Mouse (Mus musculus) forebrain, postnatal 0 days (tissue): ENCODE data around the gene Klhl2. TPM values are rescaled to one million over a fixed set of nuclear protein-coding genes. Genes with fewer than 3 reads are reported as not detected.

ENCODE experiments used
- ATAC-seq: fragments of 200-750 bp; cut with Nextera tagmentation; 2 replicates; pipeline ENCODE4 v1.8.0; 2017; ENCODE audit warnings: mild to moderate bottlenecking, moderate library complexity
- DNase-seq: peaks from one replicate; pipeline ENCODE4 v3.0.0-alpha.2; 2015
- H3K27ac ChIP-seq: fragments of 300-500 bp; sonication (generic); 2 replicates; pipeline ENCODE4 v1.5.1; 2014; ENCODE audit warnings: low read depth, mild to moderate bottlenecking, antibody characterized with exemption, low read length, moderate library complexity, mixed read lengths
- H3K27me3 ChIP-seq: fragments of 300-500 bp; sonication (generic); 2 replicates; pipeline ENCODE4 v1.6.1; 2014; ENCODE audit warnings: mild to moderate bottlenecking, low read length, mixed read lengths; ENCODE audit not compliant: insufficient read depth
- H3K36me3 ChIP-seq: fragments of 300-500 bp; sonication (generic); 2 replicates; pipeline ENCODE4 v1.6.1; 2014; ENCODE audit warnings: mild to moderate bottlenecking, moderate library complexity; ENCODE audit not compliant: insufficient read depth
- H3K4me1 ChIP-seq: fragments of 300-500 bp; sonication (generic); 2 replicates; pipeline ENCODE4 v1.6.1; 2014; ENCODE audit warnings: antibody characterized with exemption; ENCODE audit not compliant: insufficient read depth
- H3K4me2 ChIP-seq: fragments of 300-500 bp; sonication (generic); 2 replicates; pipeline ENCODE4 v1.6.1; 2014; ENCODE audit warnings: low read depth, mild to moderate bottlenecking, moderate library complexity
- H3K4me3 ChIP-seq: fragments of 300-500 bp; sonication (generic); 2 replicates; pipeline ENCODE4 v1.5.1; 2014; ENCODE audit warnings: low read depth, low read length, mixed read lengths
- H3K9ac ChIP-seq: fragments of 300-500 bp; sonication (generic); 2 replicates; pipeline ENCODE4 v1.6.1; 2014; ENCODE audit warnings: mild to moderate bottlenecking
- H3K9me3 ChIP-seq: fragments of 300-500 bp; sonication (generic); 2 replicates; pipeline ENCODE4 v1.6.1; 2016; ENCODE audit warnings: low read length
- CTCF ChIP-seq: sonication (generic); IDR thresholded peaks from 2 replicates; pipeline ENCODE4 v1.5.1; 2016; ENCODE audit warnings: antibody characterized with exemption, control low read depth, low read depth
- WGBS: fragments of 180-500 bp; shearing (Covaris S2); extraction: QIAGEN DNeasy Blood & Tissue Kit; methylation state at CpG from one replicate; pipeline ENCODE4 v1.1.7; 2014; 5-methylcytosine and 5-hydroxymethylcytosine counted together
- polyA plus RNA-seq: library from polyadenylated mRNA; unstranded; fragments of >200 nt; fragmentation: Nextera tagmentation; extraction: Ambion mirVana; gene quantifications from 2 replicates; pipeline ENCODE4 v1.2.1, GENCODE M21; 2015
- total RNA-seq: library from RNA; depleted of rRNA; stranded (reverse); fragments of >200 nt; gene quantifications from 2 replicates; pipeline ENCODE4 v1.2.3, GENCODE M21; 2014

Klhl2 gene
- total and polyA plus RNA-seq, 2 experiments from 2014 or later, result 43.6 to 70.5 TPM

- Histone ChIP-seq H3K4me3 (peak overlapping the region; percentile 89), H3K27ac (peak overlapping the region; percentile 94), H3K4me1 (peaks cover 12% of the 10 kb centered on the region; the same call in 1 of the 2 replicates), H3K36me3 (no peaks in the 10 kb centered on the region), H3K4me2 (peak overlapping the region; percentile 66), H3K9me3 (no peaks in the 10 kb centered on the region), H3K27me3 (no peaks in the 10 kb centered on the region), H3K9ac (peak overlapping the region; percentile 89)
- peak; percentile 82 for ATAC-seq
- under 1% methylated on average over 60 of the region's 100 CpGs for WGBS
- DNase-seq, result peak; percentile 62
- TF ChIP-seq CTCF, result peak; percentile 21; the same call in 1 of the 2 replicates
Observed at GRCm38 (mm10) chr8:64849091-64849896, 523 bp downstream of the Klhl2 start.

GRCm38 (mm10) chr8:64848245-64848785 lies 1.5 kb downstream of the Klhl2 start:
- Histone ChIP-seq H3K4me1 (peaks cover 12% of the 10 kb centered on the region; the same call in 1 of the 2 replicates), H3K9ac (peak overlapping the region; percentile 89; the same call in 1 of the 2 replicates), H3K4me2 (peak overlapping the region; percentile 66), H3K36me3 (no peaks in the 10 kb centered on the region), H3K27me3 (no peaks in the 10 kb centered on the region), H3K9me3 (no peaks in the 10 kb centered on the region), H3K27ac (no peak overlapping the region), H3K4me3 (peak overlapping the region; percentile 89)
- DNase-seq (peak; percentile 53), ATAC-seq (no peak)
- 2% methylated on average over 8 of the region's 8 CpGs for WGBS
- TF ChIP-seq CTCF, result no peak

- DNase-seq, result no peak
- H3K27me3 ChIP-seq, result no peaks in the 10 kb centered on the region
- H3K9ac ChIP-seq, result peak overlapping the region; percentile 89; the same call in 1 of the 2 replicates
- WGBS, result 0% methylated on average over 2 of the region's 2 CpGs
- no peaks in the 10 kb centered on the region for H3K9me3 ChIP-seq
- peak overlapping the region; percentile 89 for H3K4me3 ChIP-seq
- peaks cover 12% of the 10 kb centered on the region; the same call in 1 of the 2 replicates for H3K4me1 ChIP-seq
- H3K36me3 ChIP-seq, result no peaks in the 10 kb centered on the region
- 0 out of 2 replicates have a peak overlapping the region, but pooled peaks have one; percentile 9 for H3K27ac ChIP-seq
- H3K4me2 ChIP-seq, result peak overlapping the region; percentile 66
- TF ChIP-seq CTCF, result no peak
- no peak for ATAC-seq
Observed at GRCm38 (mm10) chr8:64847650-64848049, 2.2 kb downstream of the Klhl2 start.

GRCm38 (mm10) chr8:64847241-64847640 lies 2.6 kb downstream of the Klhl2 start:
- peaks cover 12% of the 10 kb centered on the region; the same call in 1 of the 2 replicates for H3K4me1 ChIP-seq
- ATAC-seq, result no peak
- H3K36me3 ChIP-seq, result no peaks in the 10 kb centered on the region
- H3K9ac ChIP-seq, result no peak overlapping the region
- no peak for TF ChIP-seq CTCF
- no peak overlapping the region for H3K27ac ChIP-seq
- H3K4me3 ChIP-seq, result peak overlapping the region; percentile 89; the same call in 1 of the 2 replicates
- 45% methylated on average over 2 of the region's 2 CpGs for WGBS
- no peaks in the 10 kb centered on the region for H3K27me3 ChIP-seq
- DNase-seq, result no peak
- H3K4me2 ChIP-seq, result peak overlapping the region; percentile 66
- H3K9me3 ChIP-seq, result no peaks in the 10 kb centered on the region

GRCm38 (mm10) chr8:64845314-64845713 lies 4.5 kb downstream of the Klhl2 start:
- Histone ChIP-seq H3K4me3 (no peak overlapping the region), H3K4me1 (peaks cover 12% of the 10 kb centered on the region; the same call in 1 of the 2 replicates), H3K36me3 (no peaks in the 10 kb centered on the region), H3K27me3 (no peaks in the 10 kb centered on the region), H3K9me3 (no peaks in the 10 kb centered on the region), H3K27ac (no peak overlapping the region), H3K9ac (no peak overlapping the region), H3K4me2 (no peak overlapping the region)
- DNase-seq (no peak), ATAC-seq (no peak)
- WGBS, result 72% methylated on average over 7 of the region's 7 CpGs
- no peak for TF ChIP-seq CTCF

GRCm38 (mm10) chr8:64844043-64844481 lies 5.8 kb downstream of the Klhl2 start:
- H3K36me3 ChIP-seq, result no peaks in the 10 kb centered on the region
- no peaks in the 10 kb centered on the region for H3K9me3 ChIP-seq
- no peak for TF ChIP-seq CTCF
- 73% methylated on average over 4 of the region's 4 CpGs for WGBS
- DNase-seq, result no peak
- H3K9ac ChIP-seq, result no peak overlapping the region
- no peak overlapping the region for H3K4me2 ChIP-seq
- no peaks in the 10 kb centered on the region for H3K27me3 ChIP-seq
- no peak overlapping the region for H3K27ac ChIP-seq
- H3K4me3 ChIP-seq, result no peak overlapping the region
- peaks cover 12% of the 10 kb centered on the region; the same call in 1 of the 2 replicates for H3K4me1 ChIP-seq
- ATAC-seq, result no peak

- no peak for DNase-seq
- Histone ChIP-seq H3K4me2 (no peak overlapping the region), H3K36me3 (no peaks in the 10 kb centered on the region), H3K9me3 (no peaks in the 10 kb centered on the region), H3K27me3 (no peaks in the 10 kb centered on the region), H3K4me3 (no peak overlapping the region), H3K9ac (no peak overlapping the region), H3K4me1 (peaks cover 12% of the 10 kb centered on the region; the same call in 1 of the 2 replicates), H3K27ac (no peak overlapping the region)
- WGBS, result 81% methylated on average over 3 of the region's 3 CpGs
- ATAC-seq, result no peak
- TF ChIP-seq CTCF, result no peak
Observed at GRCm38 (mm10) chr8:64843168-64843567, 6.6 kb downstream of the Klhl2 start.
